Mouse (Mus musculus): ENCODE results near the gene Aip. TPM values are rescaled to one million over a fixed set of nuclear protein-coding genes. Genes with fewer than 3 reads are reported as not detected.
A peak's percentile ranks its signal among the peaks of the same experiment; 100 is the strongest.

The Aip gene
- total RNA-seq, 1 experiment from 2014 or later: 53.9 TPM

GRCm38 (mm10) chr19:4153232-4153654 is 27.6 kb upstream of the Aip start, which contains the start of gene Ptprcap:
Ptprcap (plus strand) TSS chr19:4153604.
- ATAC-seq (ENCODE audit: extremely low read depth, insufficient number of reproducible peaks, low FRiP score, poor library complexity, severe bottlenecking): no peak

- ATAC-seq (ENCODE audit: extremely low read depth, insufficient number of reproducible peaks, low FRiP score, poor library complexity, severe bottlenecking): no peak
These were observed 27.0 kb upstream of the Aip start for GRCm38 (mm10) chr19:4152445-4153231.

GRCm38 (mm10) chr19:4151898-4152297 is 26.2 kb upstream of the Aip start:
- no peak for ATAC-seq (ENCODE audit: extremely low read depth, insufficient number of reproducible peaks, low FRiP score, poor library complexity, severe bottlenecking)

- ATAC-seq (ENCODE audit: extremely low read depth, insufficient number of reproducible peaks, low FRiP score, poor library complexity, severe bottlenecking): no peak
These were observed 25.8 kb upstream of the Aip start for GRCm38 (mm10) chr19:4151488-4151860.

GRCm38 (mm10) chr19:4150567-4151487 is 25.2 kb upstream of the Aip start:
- ATAC-seq (ENCODE audit: extremely low read depth, insufficient number of reproducible peaks, low FRiP score, poor library complexity, severe bottlenecking): no peak

- ATAC-seq (ENCODE audit: extremely low read depth, insufficient number of reproducible peaks, low FRiP score, poor library complexity, severe bottlenecking): no peak
These were observed 24.3 kb upstream of the Aip start for GRCm38 (mm10) chr19:4149764-4150461.

GRCm38 (mm10) chr19:4149283-4149682 is 23.6 kb upstream of the Aip start:
- no peak for ATAC-seq (ENCODE audit: extremely low read depth, insufficient number of reproducible peaks, low FRiP score, poor library complexity, severe bottlenecking)

- ATAC-seq (ENCODE audit: extremely low read depth, insufficient number of reproducible peaks, low FRiP score, poor library complexity, severe bottlenecking): no peak
These were observed 23.2 kb upstream of the Aip start for GRCm38 (mm10) chr19:4148819-4149218.

GRCm38 (mm10) chr19:4148491-4148806 is 22.8 kb upstream of the Aip start, which contains the start of gene Coro1b:
Coro1b (plus strand) TSS chr19:4148619.
- peak; percentile 84 for ATAC-seq (ENCODE audit: extremely low read depth, insufficient number of reproducible peaks, low FRiP score, poor library complexity, severe bottlenecking)

GRCm38 (mm10) chr19:4147782-4148490 is 22.3 kb upstream of the Aip start:
- ATAC-seq (ENCODE audit: extremely low read depth, insufficient number of reproducible peaks, low FRiP score, poor library complexity, severe bottlenecking): no peak

- ATAC-seq (ENCODE audit: extremely low read depth, insufficient number of reproducible peaks, low FRiP score, poor library complexity, severe bottlenecking): no peak
These were observed 21.4 kb upstream of the Aip start for GRCm38 (mm10) chr19:4147022-4147405.

- no peak for ATAC-seq (ENCODE audit: extremely low read depth, insufficient number of reproducible peaks, low FRiP score, poor library complexity, severe bottlenecking)
These were observed 20.8 kb upstream of the Aip start for GRCm38 (mm10) chr19:4146366-4147021.

- no peak for ATAC-seq (ENCODE audit: extremely low read depth, insufficient number of reproducible peaks, low FRiP score, poor library complexity, severe bottlenecking)
These were observed 20.3 kb upstream of the Aip start for GRCm38 (mm10) chr19:4145936-4146335.

- ATAC-seq (ENCODE audit: extremely low read depth, insufficient number of reproducible peaks, low FRiP score, poor library complexity, severe bottlenecking): no peak
These were observed 19.2 kb upstream of the Aip start for GRCm38 (mm10) chr19:4144550-4145498.

- ATAC-seq (ENCODE audit: extremely low read depth, insufficient number of reproducible peaks, low FRiP score, poor library complexity, severe bottlenecking): no peak
These were observed 18.2 kb upstream of the Aip start, which contains the start of gene Cabp4 for GRCm38 (mm10) chr19:4143759-4144268. Cabp4 (minus strand) TSS chr19:4144033.

GRCm38 (mm10) chr19:4142416-4143173 is 16.9 kb upstream of the Aip start:
- ATAC-seq (ENCODE audit: extremely low read depth, insufficient number of reproducible peaks, low FRiP score, poor library complexity, severe bottlenecking): no peak
